Mouse (Mus musculus) forebrain, embryonic 16.5 days (tissue): ENCODE measurements around the gene Prpf39. TPM values are rescaled to one million over a fixed set of nuclear protein-coding genes. Genes with fewer than 3 reads are reported as not detected.
A peak's percentile ranks its signal among the peaks of the same experiment; 100 is the strongest.

Experiments
- ATAC-seq: fragments of 200-750 bp; cut with Nextera tagmentation; 2 replicates; pipeline ENCODE4 v1.8.0; 2017; ENCODE audit warnings: mild to moderate bottlenecking, moderate library complexity
- H3K27ac ChIP-seq: fragments of 300-500 bp; sonication (generic); 2 replicates; pipeline ENCODE4 v1.5.1; 2014; ENCODE audit warnings: low read length, control low read depth
- H3K27me3 ChIP-seq: fragments of 300-500 bp; sonication (generic); replicated peaks from 2 replicates; pipeline ENCODE4 v1.6.1; 2014; ENCODE audit warnings: low read length; ENCODE audit not compliant: control insufficient read depth, insufficient read depth
- H3K36me3 ChIP-seq: fragments of 300-500 bp; sonication (generic); 2 replicates; pipeline ENCODE4 v1.6.1; 2014; ENCODE audit not compliant: control insufficient read depth, insufficient read depth
- H3K4me1 ChIP-seq: fragments of 300-500 bp; sonication (generic); replicated peaks from 2 replicates; pipeline ENCODE4 v1.6.1; 2014; ENCODE audit warnings: low read length; ENCODE audit not compliant: control insufficient read depth, insufficient read depth
- H3K4me2 ChIP-seq: fragments of 300-500 bp; sonication (generic); 2 replicates; pipeline ENCODE4 v1.6.1; 2014; ENCODE audit warnings: mild to moderate bottlenecking, low read length, control low read depth
- H3K4me3 ChIP-seq: fragments of 300-500 bp; sonication (generic); replicated peaks from 2 replicates; pipeline ENCODE4 v1.5.1; 2014; ENCODE audit warnings: mild to moderate bottlenecking, low read length, control low read depth
- H3K9ac ChIP-seq: fragments of 300-500 bp; sonication (generic); replicated peaks from 2 replicates; pipeline ENCODE4 v1.6.1; 2014; ENCODE audit warnings: low read depth, low read length, control low read depth
- H3K9me3 ChIP-seq: fragments of 300-500 bp; sonication (generic); 2 replicates; pipeline ENCODE4 v1.6.1; 2016; ENCODE audit warnings: low read length; ENCODE audit not compliant: control insufficient read depth
- WGBS: fragments of 180-500 bp; shearing (Covaris S2); extraction: QIAGEN DNeasy Blood & Tissue Kit; methylation state at CpG from one replicate; pipeline ENCODE4 v1.1.7; 2014; 5-methylcytosine and 5-hydroxymethylcytosine counted together
- polyA plus RNA-seq: library from polyadenylated mRNA; unstranded; fragments of >200 nt; fragmentation: Nextera tagmentation; extraction: Ambion mirVana; gene quantifications from 2 replicates; pipeline ENCODE4 v1.2.1, GENCODE M21; 2015

The Prpf39 gene
- polyA plus RNA-seq: 62.9 and 73.4 TPM in 2 replicates

- Histone ChIP-seq H3K4me1 (peaks cover 17% of the 10 kb centered on the region), H3K4me3 (peak within 1 kb of the TSS; percentile 73), H3K9me3 (no peaks in the 10 kb centered on the region), H3K9ac (peak within 1 kb of the TSS; percentile 88), H3K27ac (peak within 1 kb of the TSS; percentile 79), H3K36me3 (no peaks in the 10 kb centered on the region), H3K4me2 (peak within 1 kb of the TSS; percentile 70), H3K27me3 (no peaks in the 10 kb centered on the region)
- ATAC-seq: peak; percentile 94
- WGBS: 0% methylated on average over 60 of the region's 65 CpGs
These were observed at the start of gene Prpf39 for GRCm38 (mm10) chr12:65036190-65036870. Prpf39 (plus strand) TSS chr12:65036333.

- no peak overlapping the region for H3K4me3 ChIP-seq
- H3K9ac ChIP-seq: no peak overlapping the region
- no peaks in the 10 kb centered on the region for H3K27me3 ChIP-seq
- H3K4me2 ChIP-seq: no peak overlapping the region
- no peak for ATAC-seq
- H3K36me3 ChIP-seq: peaks cover 27% of the 10 kb centered on the region
- no peaks in the 10 kb centered on the region for H3K4me1 ChIP-seq
- no peaks in the 10 kb centered on the region for H3K9me3 ChIP-seq
- WGBS: 91% methylated on average over 3 of the region's 3 CpGs
- no peak overlapping the region for H3K27ac ChIP-seq
These were observed 28.4 kb upstream of the Prpf39 start for GRCm38 (mm10) chr12:65007725-65008124.

GRCm38 (mm10) chr12:65022842-65023241 lies 13.3 kb upstream of the Prpf39 start:
- Histone ChIP-seq H3K4me1 (no peaks in the 10 kb centered on the region), H3K36me3 (peaks cover 3% of the 10 kb centered on the region; the same call in 1 of the 2 replicates), H3K4me2 (no peak overlapping the region), H3K27ac (no peak overlapping the region), H3K4me3 (no peak overlapping the region), H3K9me3 (no peaks in the 10 kb centered on the region), H3K9ac (no peak overlapping the region), H3K27me3 (no peaks in the 10 kb centered on the region)
- no peak for ATAC-seq
- 96% methylated on average over 6 of the region's 6 CpGs for WGBS

- no peaks in the 10 kb centered on the region for H3K9me3 ChIP-seq
- H3K4me1 ChIP-seq: peaks cover 17% of the 10 kb centered on the region
- H3K27ac ChIP-seq: no peak overlapping the region
- H3K9ac ChIP-seq: no peak overlapping the region; the same call in 1 of the 2 replicates
- peak overlapping the region; percentile 73 for H3K4me3 ChIP-seq
- H3K36me3 ChIP-seq: no peaks in the 10 kb centered on the region
- ATAC-seq: no peak; the same call in 1 of the 2 replicates
- H3K4me2 ChIP-seq: peak overlapping the region; percentile 70
- no peaks in the 10 kb centered on the region for H3K27me3 ChIP-seq
- WGBS: 48% methylated on average over 8 of the region's 8 CpGs
These were observed 319 bp upstream of the Prpf39 start for GRCm38 (mm10) chr12:65035839-65036189.

GRCm38 (mm10) chr12:65036892-65037545 lies 886 bp downstream of the Prpf39 start:
- WGBS: 16% methylated on average over 18 of the region's 18 CpGs
- ATAC-seq: peak; percentile 9; the same call in 1 of the 2 replicates
- H3K4me2 ChIP-seq: peak overlapping the region; percentile 70
- peak overlapping the region; percentile 88 for H3K9ac ChIP-seq
- H3K4me1 ChIP-seq: peaks cover 17% of the 10 kb centered on the region
- H3K27ac ChIP-seq: no peak overlapping the region
- no peaks in the 10 kb centered on the region for H3K9me3 ChIP-seq
- H3K36me3 ChIP-seq: no peaks in the 10 kb centered on the region
- peak overlapping the region; percentile 73 for H3K4me3 ChIP-seq
- no peaks in the 10 kb centered on the region for H3K27me3 ChIP-seq

GRCm38 (mm10) chr12:65037546-65037937 lies 1.4 kb downstream of the Prpf39 start:
- peaks cover 17% of the 10 kb centered on the region for H3K4me1 ChIP-seq
- WGBS: 39% methylated on average over 4 of the region's 4 CpGs
- ATAC-seq: no peak
- H3K36me3 ChIP-seq: no peaks in the 10 kb centered on the region
- no peak overlapping the region for H3K27ac ChIP-seq
- H3K9ac ChIP-seq: no peak overlapping the region
- peak overlapping the region; percentile 73 for H3K4me3 ChIP-seq
- no peaks in the 10 kb centered on the region for H3K9me3 ChIP-seq
- H3K4me2 ChIP-seq: peak overlapping the region; percentile 70
- no peaks in the 10 kb centered on the region for H3K27me3 ChIP-seq

- no peak overlapping the region for H3K4me3 ChIP-seq
- H3K36me3 ChIP-seq: peaks cover 7% of the 10 kb centered on the region
- H3K9ac ChIP-seq: no peak overlapping the region
- no peaks in the 10 kb centered on the region for H3K4me1 ChIP-seq
- no peak overlapping the region for H3K4me2 ChIP-seq
- ATAC-seq: no peak
- no peaks in the 10 kb centered on the region for H3K27me3 ChIP-seq
- H3K9me3 ChIP-seq: no peaks in the 10 kb centered on the region
- H3K27ac ChIP-seq: no peak overlapping the region
These were observed 12.7 kb downstream of the Prpf39 start for GRCm38 (mm10) chr12:65048799-65049198.

GRCm38 (mm10) chr12:65058203-65058602 lies 22.1 kb downstream of the Prpf39 start:
- no peak overlapping the region for H3K4me2 ChIP-seq
- ATAC-seq: no peak
- no peak overlapping the region for H3K27ac ChIP-seq
- no peaks in the 10 kb centered on the region for H3K4me1 ChIP-seq
- peaks cover 28% of the 10 kb centered on the region for H3K36me3 ChIP-seq
- 86% methylated on average over 2 of the region's 2 CpGs for WGBS
- no peak overlapping the region for H3K4me3 ChIP-seq
- no peaks in the 10 kb centered on the region for H3K9me3 ChIP-seq
- H3K9ac ChIP-seq: no peak overlapping the region
- H3K27me3 ChIP-seq: no peaks in the 10 kb centered on the region

GRCm38 (mm10) chr12:65061082-65061481 lies 24.9 kb downstream of the Prpf39 start:
- Histone ChIP-seq H3K36me3 (peaks cover 30% of the 10 kb centered on the region), H3K9ac (no peak overlapping the region), H3K9me3 (no peaks in the 10 kb centered on the region), H3K27ac (no peak overlapping the region), H3K4me1 (peaks cover 1% of the 10 kb centered on the region), H3K4me2 (no peak overlapping the region), H3K27me3 (no peaks in the 10 kb centered on the region), H3K4me3 (no peak overlapping the region)
- ATAC-seq: 0 out of 2 replicates have a peak, but pooled peaks have one; percentile 52
